Mouse (Mus musculus) kidney, embryonic 15.5 days (tissue): ENCODE measurements around the gene Mboat1. TPM values are rescaled to one million over a fixed set of nuclear protein-coding genes. Genes with fewer than 3 reads are reported as not detected.
A peak's percentile ranks its signal among the peaks of the same experiment; 100 is the strongest.

Source experiments
- ATAC-seq: fragments of 200-750 bp; cut with Nextera tagmentation; replicated peaks from 2 replicates; pipeline ENCODE4 v1.8.0; 2017; ENCODE audit warnings: moderate TSS enrichment; ENCODE audit not compliant: low FRiP score
- H3K27ac ChIP-seq: fragments of 300-500 bp; sonication (generic); 2 replicates; pipeline ENCODE4 v1.5.1; 2015; ENCODE audit warnings: mild to moderate bottlenecking, inconsistent platforms
- H3K27me3 ChIP-seq: fragments of 300-500 bp; sonication (generic); 2 replicates; pipeline ENCODE4 v1.6.1; 2015; ENCODE audit warnings: inconsistent platforms
- H3K36me3 ChIP-seq: fragments of 300-500 bp; sonication (generic); 2 replicates; pipeline ENCODE4 v1.6.1; 2015; ENCODE audit warnings: inconsistent platforms
- H3K4me1 ChIP-seq: fragments of 300-500 bp; sonication (generic); 2 replicates; pipeline ENCODE4 v1.6.1; 2015; ENCODE audit warnings: inconsistent platforms
- H3K4me2 ChIP-seq: fragments of 300-500 bp; sonication (generic); 2 replicates; pipeline ENCODE4 v1.6.1; 2015; ENCODE audit warnings: moderate library complexity, mild to moderate bottlenecking, inconsistent platforms
- H3K4me3 ChIP-seq: fragments of 300-500 bp; sonication (generic); replicated peaks from 2 replicates; pipeline ENCODE4 v1.5.1; 2015; ENCODE audit warnings: mild to moderate bottlenecking, inconsistent platforms
- H3K9ac ChIP-seq: fragments of 300-500 bp; sonication (generic); 2 replicates; pipeline ENCODE4 v1.6.1; 2015; ENCODE audit warnings: mild to moderate bottlenecking, inconsistent platforms
- H3K9me3 ChIP-seq: fragments of 300-500 bp; sonication (generic); replicated peaks from 2 replicates; pipeline ENCODE4 v1.6.1; 2016; ENCODE audit warnings: inconsistent platforms
- WGBS: fragments of 180-500 bp; shearing (Covaris S2); methylation state at CpG from one replicate; pipeline ENCODE4 v1.1.7; 2015; ENCODE audit warnings: mixed read lengths; 5-methylcytosine and 5-hydroxymethylcytosine counted together
- polyA plus RNA-seq: library from polyadenylated mRNA; unstranded; fragments of >200 nt; fragmentation: Nextera tagmentation; extraction: Ambion mirVana; gene quantifications from 2 replicates; pipeline ENCODE4 v1.2.1, GENCODE M21; 2015

Gene Mboat1
- polyA plus RNA-seq, 1 experiment from 2014 or later: 26.2 TPM

DNA sequence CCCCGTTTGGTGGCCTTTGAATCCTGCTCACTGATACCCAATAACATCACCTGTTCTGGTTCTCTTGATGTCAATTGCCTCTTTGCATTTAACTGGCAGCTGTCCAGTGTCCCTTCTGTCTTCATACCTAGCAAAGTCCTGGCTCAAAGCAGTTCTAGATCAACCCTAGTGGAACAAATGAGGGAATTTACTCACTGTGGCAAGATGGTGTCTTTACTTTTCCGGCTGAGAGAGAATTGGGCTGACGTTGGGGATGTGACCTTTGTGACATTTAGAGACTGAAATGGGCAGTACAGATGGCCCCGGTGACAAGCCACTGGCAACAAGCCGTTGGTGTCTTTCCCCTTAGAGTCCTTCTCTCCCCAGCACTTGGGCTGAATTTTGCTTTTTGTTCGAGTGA is 118.1 kb downstream of the Mboat1 start:
- H3K9me3 ChIP-seq: no peaks in the 10 kb centered on the region
- no peak overlapping the region for H3K4me3 ChIP-seq
- no peaks in the 10 kb centered on the region for H3K27me3 ChIP-seq
- H3K9ac ChIP-seq: no peak overlapping the region
- H3K27ac ChIP-seq: no peak overlapping the region
- WGBS: 58% methylated on average over 6 of the region's 6 CpGs
- H3K4me1 ChIP-seq: peaks cover 26% of the 10 kb centered on the region
- no peak overlapping the region for H3K4me2 ChIP-seq
- no peak for ATAC-seq
- H3K36me3 ChIP-seq: no peaks in the 10 kb centered on the region

GRCm38 (mm10) chr13:30258802-30259201 is 122.5 kb downstream of the Mboat1 start:
- H3K4me2 ChIP-seq: no peak overlapping the region
- no peak for ATAC-seq
- no peak overlapping the region for H3K9ac ChIP-seq
- H3K27me3 ChIP-seq: no peaks in the 10 kb centered on the region
- WGBS: 51% methylated on average over 10 of the region's 10 CpGs
- no peak overlapping the region for H3K4me3 ChIP-seq
- H3K4me1 ChIP-seq: peaks cover 25% of the 10 kb centered on the region
- H3K27ac ChIP-seq: 0 out of 2 replicates have a peak overlapping the region, but pooled peaks have one; percentile 3
- no peaks in the 10 kb centered on the region for H3K36me3 ChIP-seq
- no peaks in the 10 kb centered on the region for H3K9me3 ChIP-seq

GRCm38 (mm10) chr13:30259326-30259725 is 123.0 kb downstream of the Mboat1 start:
- WGBS: 84% methylated on average over 9 of the region's 9 CpGs
- Histone ChIP-seq H3K4me1 (peaks cover 23% of the 10 kb centered on the region), H3K4me2 (no peak overlapping the region), H3K9ac (no peak overlapping the region), H3K36me3 (no peaks in the 10 kb centered on the region), H3K27ac (no peak overlapping the region), H3K27me3 (no peaks in the 10 kb centered on the region), H3K4me3 (no peak overlapping the region), H3K9me3 (no peaks in the 10 kb centered on the region)
- no peak for ATAC-seq

GRCm38 (mm10) chr13:30259912-30260560 is 123.7 kb downstream of the Mboat1 start:
- H3K27ac ChIP-seq: no peak overlapping the region
- H3K36me3 ChIP-seq: no peaks in the 10 kb centered on the region
- H3K27me3 ChIP-seq: no peaks in the 10 kb centered on the region
- no peak overlapping the region for H3K4me2 ChIP-seq
- H3K9ac ChIP-seq: no peak overlapping the region
- WGBS: 12% methylated on average over 8 of the region's 8 CpGs
- H3K4me1 ChIP-seq: peaks cover 26% of the 10 kb centered on the region
- ATAC-seq: no peak; the same call in 1 of the 2 replicates
- no peak overlapping the region for H3K4me3 ChIP-seq
- no peaks in the 10 kb centered on the region for H3K9me3 ChIP-seq

DNA sequence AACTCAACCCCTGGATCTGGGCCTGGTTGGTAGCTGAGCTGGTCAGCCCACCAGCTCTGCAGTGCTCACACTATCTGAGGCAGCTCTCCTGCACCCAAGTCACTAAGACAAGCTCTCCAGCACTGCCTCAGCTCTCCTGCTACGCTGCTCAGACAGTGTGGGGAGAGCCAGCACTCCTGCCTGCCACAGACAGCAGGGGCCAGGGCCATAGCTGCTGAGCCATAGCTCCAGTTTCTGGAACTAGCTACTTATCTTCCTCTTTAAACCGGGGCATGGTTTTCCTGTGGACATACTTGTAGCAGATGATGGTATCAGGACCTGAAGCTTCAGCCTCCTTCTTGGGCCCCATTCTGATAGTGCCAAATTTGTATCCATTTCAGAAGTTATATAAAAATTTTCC is 127.4 kb downstream of the Mboat1 start:
- Histone ChIP-seq H3K4me2 (no peak overlapping the region), H3K27ac (no peak overlapping the region), H3K4me1 (peaks cover 26% of the 10 kb centered on the region), H3K9ac (no peak overlapping the region), H3K27me3 (no peaks in the 10 kb centered on the region), H3K4me3 (no peak overlapping the region), H3K36me3 (no peaks in the 10 kb centered on the region), H3K9me3 (no peaks in the 10 kb centered on the region)
- 75% methylated on average over 2 of the region's 2 CpGs for WGBS
- no peak for ATAC-seq

DNA sequence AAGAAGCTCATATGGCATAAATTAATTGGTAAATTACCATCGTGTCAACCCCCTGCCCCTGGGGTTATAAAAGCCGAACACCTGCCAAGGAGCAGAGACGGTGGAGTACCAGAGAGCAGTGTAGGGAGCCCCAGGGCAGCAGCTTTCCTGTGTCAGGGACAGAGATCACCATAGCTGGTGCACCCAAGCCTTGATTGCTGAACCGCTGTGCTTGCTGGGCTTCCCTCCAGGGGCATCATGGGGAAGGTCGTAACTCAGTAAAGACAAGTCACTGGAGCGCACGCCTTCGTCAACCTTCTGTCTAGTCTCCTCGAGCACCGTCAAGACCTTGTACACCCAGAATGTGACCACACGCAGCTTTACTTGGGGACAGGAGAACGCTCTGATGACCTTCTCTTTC is 128.0 kb downstream of the Mboat1 start:
- Histone ChIP-seq H3K4me3 (no peak overlapping the region), H3K36me3 (no peaks in the 10 kb centered on the region), H3K4me1 (peaks cover 21% of the 10 kb centered on the region), H3K9ac (no peak overlapping the region), H3K4me2 (peak overlapping the region; percentile 16; the same call in 1 of the 2 replicates), H3K9me3 (no peaks in the 10 kb centered on the region), H3K27me3 (no peaks in the 10 kb centered on the region), H3K27ac (no peak overlapping the region)
- ATAC-seq: 0 out of 2 replicates have a peak, but pooled peaks have one; percentile 50
- WGBS: 31% methylated on average over 12 of the region's 12 CpGs

DNA sequence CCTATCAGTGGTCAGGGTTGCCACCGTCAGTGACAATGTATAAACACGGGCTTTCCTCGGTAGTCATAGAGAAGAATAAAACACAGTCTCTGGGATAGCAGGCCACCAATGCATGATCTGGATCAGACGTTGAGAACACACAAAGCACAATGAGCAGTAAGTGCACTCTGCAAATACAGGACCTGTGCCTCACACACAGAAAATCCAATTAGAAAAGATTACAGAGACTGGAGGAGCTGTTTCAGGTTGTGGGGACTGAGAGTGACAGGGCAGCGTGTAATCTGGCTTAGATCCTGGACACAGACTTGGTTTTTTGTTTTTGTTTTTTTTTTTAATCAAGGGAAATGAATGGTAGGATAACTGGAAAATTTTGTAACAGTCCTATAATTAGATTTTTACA is 128.5 kb downstream of the Mboat1 start:
- H3K27me3 ChIP-seq: no peaks in the 10 kb centered on the region
- H3K27ac ChIP-seq: no peak overlapping the region
- 0 out of 2 replicates have a peak overlapping the region, but pooled peaks have one; percentile 16 for H3K4me2 ChIP-seq
- H3K9me3 ChIP-seq: no peaks in the 10 kb centered on the region
- H3K4me1 ChIP-seq: peaks cover 17% of the 10 kb centered on the region
- no peaks in the 10 kb centered on the region for H3K36me3 ChIP-seq
- WGBS: 71% methylated on average over 5 of the region's 5 CpGs
- no peak for ATAC-seq
- no peak overlapping the region for H3K4me3 ChIP-seq
- no peak overlapping the region for H3K9ac ChIP-seq

- no peaks in the 10 kb centered on the region for H3K9me3 ChIP-seq
- H3K4me3 ChIP-seq: no peak overlapping the region
- no peak overlapping the region for H3K9ac ChIP-seq
- no peak overlapping the region for H3K4me2 ChIP-seq
- no peaks in the 10 kb centered on the region for H3K27me3 ChIP-seq
- no peaks in the 10 kb centered on the region for H3K36me3 ChIP-seq
- H3K4me1 ChIP-seq: peaks cover 9% of the 10 kb centered on the region; the same call in 1 of the 2 replicates
- no peak for ATAC-seq
- no peak overlapping the region for H3K27ac ChIP-seq
- 84% methylated on average over 11 of the region's 11 CpGs for WGBS
These were observed 129.7 kb downstream of the Mboat1 start for GRCm38 (mm10) chr13:30266036-30266435.

GRCm38 (mm10) chr13:30272040-30272686 is 135.9 kb downstream of the Mboat1 start:
- Histone ChIP-seq H3K4me1 (no peaks in the 10 kb centered on the region), H3K9ac (no peak overlapping the region), H3K27ac (no peak overlapping the region), H3K4me2 (no peak overlapping the region), H3K4me3 (no peak overlapping the region), H3K36me3 (no peaks in the 10 kb centered on the region), H3K9me3 (no peaks in the 10 kb centered on the region), H3K27me3 (no peaks in the 10 kb centered on the region)
- ATAC-seq: peak; percentile 74
- WGBS: 19% methylated on average over 6 of the region's 6 CpGs

Other genes with a start within 250 kb of the Mboat1 start
- gene E2f3, start 150.4 kb upstream of the Mboat1 start, polyA plus RNA-seq: 14.6 and 15.4 TPM in 2 replicates
- gene Agtr1a, start 200.0 kb downstream of the Mboat1 start, polyA plus RNA-seq: 11.3 and 13.7 TPM in 2 replicates